Mouse (Mus musculus): ENCODE measurements around the gene Sucnr1.

- no peak for TF ChIP-seq CTCF (IDR thresholded peaks at IDR 0.05; ENCODE audit: low read depth, low read length)
- TF ChIP-seq GATA1 (IDR thresholded peaks at IDR 0.05; ENCODE audit: borderline replicate concordance, low read length) = no peak
- no peak for TF ChIP-seq POLR2AphosphoS5 (IDR thresholded peaks at IDR 0.05; ENCODE audit: insufficient replicate concordance, low read depth, low read length)
- no peak for TF ChIP-seq GATA2 (IDR thresholded peaks at IDR 0.05; ENCODE audit: borderline replicate concordance, low read depth, low read length)
- no peak for TF ChIP-seq TAL1 (conservative IDR thresholded peaks at IDR 0.05; ENCODE audit: low read depth, low read length)
Measured at GRCm38 (mm10) chr3:60053231-60053927, 28.3 kb upstream of the Sucnr1 start.
